Mouse (Mus musculus): ENCODE results near the gene Zcrb1.

The Zcrb1 gene

GRCm38 (mm10) chr15:93371838-93372237, 26.3 kb downstream of the Zcrb1 start:
- DNase-seq (ENCODE audit: low read depth, low spot score): no peak

GRCm38 (mm10) chr15:93368558-93368957, 29.6 kb downstream of the Zcrb1 start:
- DNase-seq (ENCODE audit: low read depth, low spot score): no peak

- no peak for DNase-seq (ENCODE audit: low read depth, low spot score)
Observed at GRCm38 (mm10) chr15:93365561-93365960, 32.6 kb downstream of the Zcrb1 start.

GRCm38 (mm10) chr15:93358346-93359095, 39.6 kb downstream of the Zcrb1 start:
- DNase-seq (ENCODE audit: low read depth, low spot score): no peak

- no peak for DNase-seq (ENCODE audit: low read depth, low spot score)
Observed at GRCm38 (mm10) chr15:93340630-93341379, 57.3 kb downstream of the Zcrb1 start.

GRCm38 (mm10) chr15:93336925-93337761, 61.0 kb downstream of the Zcrb1 start, which contains the start of gene Yaf2:
TSS of gene Yaf2 (minus strand) at chr15:93336935.
- peak; percentile 77 for DNase-seq (ENCODE audit: low read depth, low spot score)

GRCm38 (mm10) chr15:93336658-93336924, 61.5 kb downstream of the Zcrb1 start:
- no peak for DNase-seq (ENCODE audit: low read depth, low spot score)
